Mouse (Mus musculus): ENCODE results near the gene Slc36a3.

- TF ChIP-seq CTCF (IDR thresholded peaks at IDR 0.05; ENCODE audit: control insufficient read depth, insufficient read depth, low read length) (no peak), POLR2A (IDR thresholded peaks at IDR 0.05; ENCODE audit: borderline replicate concordance, control insufficient read depth, low read depth, low read length) (no peak)
Observed at GRCm38 (mm10) chr11:55116004-55116403, 35.5 kb downstream of the Slc36a3 start.

All from bone marrow, adult 2 months (tissue).